Mouse (Mus musculus): Measurements from ENCODE around the gene Olfr330. TPM values are rescaled to one million over a fixed set of nuclear protein-coding genes. Genes with fewer than 3 reads are reported as not detected.
"Not testable (repeated sequence)": the region's sequence is repeated elsewhere in the genome, so short reads cannot be mapped to it uniquely, and the experiment has no call there.

Olfr330 gene
- polyA plus RNA-seq (2014; fragmentation: Nextera tagmentation; extraction: Ambion mirVana): not detected in 2 replicates

GRCm38 (mm10) chr11:58534736-58535135, at the start of gene Olfr330:
TSS of gene Olfr330 (minus strand) at chr11:58534836.
- H3K9me3 ChIP-seq (replicated peaks; ENCODE audit: control insufficient read depth, low read length); H3K4me1 ChIP-seq (ENCODE audit: control insufficient read depth, insufficient read depth, low read length); DNase-seq (ENCODE audit: low spot score); H3K27me3 ChIP-seq (replicated peaks; ENCODE audit: control insufficient read depth, insufficient read depth, low read length); H3K4me3 ChIP-seq (ENCODE audit: low read depth, low read length); H3K36me3 ChIP-seq (ENCODE audit: control insufficient read depth, insufficient read depth, low read length); ATAC-seq; H3K4me2 ChIP-seq (ENCODE audit: low read length); H3K27ac ChIP-seq (ENCODE audit: low read depth, low read length); H3K9ac ChIP-seq (ENCODE audit: low read length): not testable (repeated sequence)

- Histone ChIP-seq H3K36me3 (ENCODE audit: control insufficient read depth, insufficient read depth, low read length) (no peaks in the 10 kb centered on the region), H3K27me3 (replicated peaks; ENCODE audit: control insufficient read depth, insufficient read depth, low read length) (no peaks in the 10 kb centered on the region), H3K4me2 (ENCODE audit: low read length) (no peak overlapping the region), H3K9ac (ENCODE audit: low read length) (no peak overlapping the region), H3K4me1 (ENCODE audit: control insufficient read depth, insufficient read depth, low read length) (no peaks in the 10 kb centered on the region), H3K27ac (ENCODE audit: low read depth, low read length) (no peak overlapping the region), H3K4me3 (ENCODE audit: low read depth, low read length) (no peak overlapping the region), H3K9me3 (replicated peaks; ENCODE audit: control insufficient read depth, low read length) (no peaks in the 10 kb centered on the region)
- 59% methylated on average over 8 of the region's 8 CpGs for WGBS
- DNase-seq (ENCODE audit: low spot score) (peak; percentile 81), ATAC-seq (peak; percentile 57; the same call in 1 of the 2 replicates)
Observed at GRCm38 (mm10) chr11:58578636-58579035, 44.0 kb upstream of the Olfr330 start.

GRCm38 (mm10) chr11:58577430-58577829, 42.8 kb upstream of the Olfr330 start, which contains the start of gene Olfr325:
TSS of gene Olfr325 (plus strand) at chr11:58577730.
- DNase-seq (ENCODE audit: low spot score) (no peak), ATAC-seq (no peak)
- no peaks in the 10 kb centered on the region for H3K9me3 ChIP-seq (replicated peaks; ENCODE audit: control insufficient read depth, low read length)
- H3K36me3 ChIP-seq (ENCODE audit: control insufficient read depth, insufficient read depth, low read length): no peaks in the 10 kb centered on the region
- H3K4me3 ChIP-seq (ENCODE audit: low read depth, low read length): no peak within 1 kb of the TSS
- no peak within 1 kb of the TSS for H3K9ac ChIP-seq (ENCODE audit: low read length)
- WGBS: 55% methylated on average over 1 of the region's 1 CpGs
- no peak within 1 kb of the TSS for H3K4me2 ChIP-seq (ENCODE audit: low read length)
- H3K27ac ChIP-seq (ENCODE audit: low read depth, low read length): no peak within 1 kb of the TSS
- H3K4me1 ChIP-seq (ENCODE audit: control insufficient read depth, insufficient read depth, low read length): no peaks in the 10 kb centered on the region
- no peaks in the 10 kb centered on the region for H3K27me3 ChIP-seq (replicated peaks; ENCODE audit: control insufficient read depth, insufficient read depth, low read length)

GRCm38 (mm10) chr11:58570405-58570804, 35.8 kb upstream of the Olfr330 start, which contains the start of gene Olfr224:
TSS of gene Olfr224 (minus strand) at chr11:58570553.
- Histone ChIP-seq H3K36me3 (ENCODE audit: control insufficient read depth, insufficient read depth, low read length) (no peaks in the 10 kb centered on the region), H3K4me3 (ENCODE audit: low read depth, low read length) (no peak within 1 kb of the TSS), H3K9ac (ENCODE audit: low read length) (no peak within 1 kb of the TSS), H3K9me3 (replicated peaks; ENCODE audit: control insufficient read depth, low read length) (no peaks in the 10 kb centered on the region), H3K27me3 (replicated peaks; ENCODE audit: control insufficient read depth, insufficient read depth, low read length) (no peaks in the 10 kb centered on the region), H3K4me1 (ENCODE audit: control insufficient read depth, insufficient read depth, low read length) (no peaks in the 10 kb centered on the region), H3K4me2 (ENCODE audit: low read length) (no peak within 1 kb of the TSS), H3K27ac (ENCODE audit: low read depth, low read length) (no peak within 1 kb of the TSS)
- WGBS: 79% methylated on average over 5 of the region's 5 CpGs
- no peak for ATAC-seq
- no peak for DNase-seq (ENCODE audit: low spot score)

- Histone ChIP-seq H3K9me3 (replicated peaks; ENCODE audit: control insufficient read depth, low read length) (no peaks in the 10 kb centered on the region), H3K27me3 (replicated peaks; ENCODE audit: control insufficient read depth, insufficient read depth, low read length) (no peaks in the 10 kb centered on the region), H3K36me3 (ENCODE audit: control insufficient read depth, insufficient read depth, low read length) (no peaks in the 10 kb centered on the region), H3K27ac (ENCODE audit: low read depth, low read length) (no peak within 1 kb of the TSS), H3K4me2 (ENCODE audit: low read length) (no peak within 1 kb of the TSS), H3K4me1 (ENCODE audit: control insufficient read depth, insufficient read depth, low read length) (no peaks in the 10 kb centered on the region), H3K4me3 (ENCODE audit: low read depth, low read length) (no peak within 1 kb of the TSS), H3K9ac (ENCODE audit: low read length) (no peak within 1 kb of the TSS)
- DNase-seq (ENCODE audit: low spot score) (no peak), ATAC-seq (no peak)
- WGBS: 84% methylated on average over 1 of the region's 1 CpGs
Observed at GRCm38 (mm10) chr11:58555536-58555935, 20.9 kb upstream of the Olfr330 start, which contains the start of gene Olfr328. TSS of gene Olfr328 (minus strand) at chr11:58555636.

GRCm38 (mm10) chr11:58546322-58546721, 11.7 kb upstream of the Olfr330 start, which contains the start of gene Olfr329-ps:
TSS of gene Olfr329-ps (minus strand) at chr11:58546422.
- 88% methylated on average over 5 of the region's 5 CpGs for WGBS
- Histone ChIP-seq H3K9ac (ENCODE audit: low read length) (no peak within 1 kb of the TSS), H3K36me3 (ENCODE audit: control insufficient read depth, insufficient read depth, low read length) (no peaks in the 10 kb centered on the region), H3K27me3 (replicated peaks; ENCODE audit: control insufficient read depth, insufficient read depth, low read length) (no peaks in the 10 kb centered on the region), H3K4me2 (ENCODE audit: low read length) (no peak within 1 kb of the TSS), H3K4me1 (ENCODE audit: control insufficient read depth, insufficient read depth, low read length) (no peaks in the 10 kb centered on the region), H3K27ac (ENCODE audit: low read depth, low read length) (no peak within 1 kb of the TSS), H3K9me3 (replicated peaks; ENCODE audit: control insufficient read depth, low read length) (no peaks in the 10 kb centered on the region), H3K4me3 (ENCODE audit: low read depth, low read length) (no peak within 1 kb of the TSS)
- ATAC-seq (no peak), DNase-seq (ENCODE audit: low spot score) (no peak)

- not testable (repeated sequence) for H3K9me3 ChIP-seq (replicated peaks; ENCODE audit: control insufficient read depth, low read length); ATAC-seq
Observed at GRCm38 (mm10) chr11:58519756-58520155, 14.9 kb downstream of the Olfr330 start.

GRCm38 (mm10) chr11:58518916-58519315, 15.7 kb downstream of the Olfr330 start:
- H3K4me1 ChIP-seq (ENCODE audit: control insufficient read depth, insufficient read depth, low read length); H3K4me2 ChIP-seq (ENCODE audit: low read length); H3K9ac ChIP-seq (ENCODE audit: low read length); ATAC-seq; H3K36me3 ChIP-seq (ENCODE audit: control insufficient read depth, insufficient read depth, low read length); DNase-seq (ENCODE audit: low spot score); H3K9me3 ChIP-seq (replicated peaks; ENCODE audit: control insufficient read depth, low read length); H3K4me3 ChIP-seq (ENCODE audit: low read depth, low read length); H3K27me3 ChIP-seq (replicated peaks; ENCODE audit: control insufficient read depth, insufficient read depth, low read length); H3K27ac ChIP-seq (ENCODE audit: low read depth, low read length): not testable (repeated sequence)
- 94% methylated on average over 17 of the region's 18 CpGs for WGBS

More at GRCm38 (mm10) chr11:58519756-58520155, 14.9 kb downstream of the Olfr330 start:
- H3K27ac ChIP-seq (ENCODE audit: low read depth, low read length); H3K4me3 ChIP-seq (ENCODE audit: low read depth, low read length); H3K36me3 ChIP-seq (ENCODE audit: control insufficient read depth, insufficient read depth, low read length); H3K9ac ChIP-seq (ENCODE audit: low read length); H3K4me2 ChIP-seq (ENCODE audit: low read length); DNase-seq (ENCODE audit: low spot score); H3K27me3 ChIP-seq (replicated peaks; ENCODE audit: control insufficient read depth, insufficient read depth, low read length); H3K4me1 ChIP-seq (ENCODE audit: control insufficient read depth, insufficient read depth, low read length): not testable (repeated sequence)
- WGBS: 90% methylated on average over 6 of the region's 9 CpGs

GRCm38 (mm10) chr11:58509058-58509457, 25.6 kb downstream of the Olfr330 start:
- H3K9ac ChIP-seq (ENCODE audit: low read length); H3K9me3 ChIP-seq (replicated peaks; ENCODE audit: control insufficient read depth, low read length); H3K36me3 ChIP-seq (ENCODE audit: control insufficient read depth, insufficient read depth, low read length); ATAC-seq; H3K27me3 ChIP-seq (replicated peaks; ENCODE audit: control insufficient read depth, insufficient read depth, low read length); H3K4me2 ChIP-seq (ENCODE audit: low read length); H3K4me1 ChIP-seq (ENCODE audit: control insufficient read depth, insufficient read depth, low read length); H3K27ac ChIP-seq (ENCODE audit: low read depth, low read length); H3K4me3 ChIP-seq (ENCODE audit: low read depth, low read length); DNase-seq (ENCODE audit: low spot score): not testable (repeated sequence)
- 85% methylated on average over 19 of the region's 19 CpGs for WGBS

Data from forebrain, embryonic 14.5 days (tissue).